Mouse (Mus musculus) embryo, embryonic 9.5 days (tissue): ENCODE measurements at regions not wholly inside any gene's neighbourhood (a gene's known extent, or its start where the extent isn't known, plus 50 kb on each side); places are given as distances from the start of the nearest gene placed in this dataset.

Source experiments
- DNase-seq: peaks from one replicate; pipeline ENCODE4 v3.0.0-alpha.2; 2017; ENCODE audit errors: extremely low spot score

DNA sequence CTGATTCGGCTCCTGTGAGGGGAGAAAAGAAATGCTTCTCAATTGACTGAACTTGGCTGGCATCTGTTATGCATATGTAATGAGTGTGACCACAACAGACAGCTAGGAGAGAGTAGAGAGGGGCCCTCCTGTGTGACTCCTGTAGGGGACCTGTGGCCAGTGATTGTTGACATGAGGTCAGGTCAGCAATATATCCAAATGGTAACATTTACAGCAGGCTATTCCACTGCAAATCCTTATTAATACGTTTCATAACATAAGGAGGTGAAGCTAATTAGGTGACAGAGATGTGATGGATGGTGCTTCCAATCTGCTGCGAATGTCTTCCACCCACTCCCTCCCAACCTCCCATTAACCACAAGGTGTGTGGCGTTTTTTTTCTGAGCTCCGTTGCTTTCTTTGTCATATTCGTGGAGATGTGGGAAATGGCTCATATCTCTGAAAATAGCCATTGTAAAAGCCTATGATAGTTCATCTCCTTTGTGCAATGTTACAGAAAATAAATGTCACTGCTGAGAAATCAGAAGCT, 309.5 kb downstream of the Irx1 start:
- DNase-seq, result no peak

DNA sequence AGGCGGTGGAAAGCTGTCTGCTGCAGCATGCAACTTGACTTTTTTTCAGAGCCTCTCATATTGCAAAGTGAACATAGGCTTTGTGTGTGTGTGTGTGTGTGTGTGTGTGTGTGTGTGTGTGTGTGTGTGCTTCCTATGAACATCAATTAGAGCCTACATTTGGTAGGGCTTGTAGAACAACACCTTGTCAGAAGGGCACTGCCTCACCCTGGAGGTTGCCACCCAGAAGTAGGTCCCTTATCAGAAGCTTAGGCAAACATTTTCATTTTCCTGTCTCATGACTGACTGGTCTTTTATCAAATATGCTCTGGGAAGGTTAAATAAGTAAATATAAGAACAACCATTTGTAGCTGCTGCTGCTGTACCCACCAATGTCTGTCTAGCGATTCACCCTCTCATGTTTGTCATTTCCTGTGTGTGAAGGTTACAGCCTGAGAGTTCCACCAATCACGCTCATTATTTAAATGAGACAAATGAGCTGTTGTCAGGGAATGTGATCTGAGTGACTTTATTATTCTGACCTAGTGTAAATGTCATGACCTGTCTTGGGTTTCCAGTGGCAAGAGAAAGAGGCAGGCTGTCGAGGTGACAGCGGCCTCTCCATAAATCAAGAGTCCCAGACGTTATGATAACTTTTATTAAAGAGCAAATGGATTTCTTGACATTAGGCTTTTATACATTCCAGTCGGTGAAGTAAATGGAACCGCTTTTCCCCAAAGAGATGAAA, 310.1 kb downstream of the Irx1 start:
- DNase-seq, result peak; percentile 24

- DNase-seq, result no peak
Observed at GRCm38 (mm10) chr13:71649876-71650275, 313.6 kb downstream of the Irx1 start.

GRCm38 (mm10) chr13:71649031-71649430, 314.5 kb downstream of the Irx1 start:
- no peak for DNase-seq

DNA sequence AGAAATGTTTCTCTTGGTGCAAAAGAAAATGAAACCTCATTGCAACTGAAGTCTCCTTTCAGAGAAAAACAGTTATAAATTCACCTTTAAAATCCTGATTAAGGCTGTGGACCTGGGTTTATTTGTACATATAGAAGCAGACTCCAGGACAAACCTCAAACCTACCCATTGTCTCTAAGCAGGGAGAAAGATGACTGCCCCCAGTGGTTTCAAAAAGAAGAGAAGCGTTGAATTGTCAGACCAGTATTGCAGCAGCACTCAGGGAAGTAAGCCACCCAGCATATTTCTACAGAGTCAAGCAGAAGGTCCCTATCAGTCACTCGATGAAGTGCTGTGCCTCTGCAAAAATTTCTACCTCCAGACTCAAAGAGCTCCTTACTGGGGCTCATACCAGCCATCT, 332.1 kb downstream of the Irx1 start:
- no peak for DNase-seq

DNA sequence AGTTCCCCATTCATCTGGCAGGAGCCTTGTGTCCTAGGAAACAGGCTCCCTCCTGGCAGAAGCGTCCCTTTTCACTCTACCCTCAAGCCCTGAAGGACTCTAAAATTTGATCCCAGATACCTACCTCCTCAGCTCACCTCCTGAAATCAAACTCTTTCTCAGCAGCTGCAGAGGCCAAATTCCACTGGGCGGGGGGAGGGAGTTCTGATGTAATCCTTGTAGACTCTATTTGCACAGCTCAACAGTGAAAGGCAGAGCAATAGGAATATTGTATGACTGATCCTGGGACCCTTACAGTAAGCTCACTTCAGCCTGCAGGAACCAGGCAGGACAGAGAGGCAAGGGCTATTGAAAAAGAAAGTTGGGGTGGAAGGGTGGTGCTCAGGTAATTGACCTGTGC, 346.3 kb downstream of the Irx1 start:
- peak; percentile 3 for DNase-seq

DNA sequence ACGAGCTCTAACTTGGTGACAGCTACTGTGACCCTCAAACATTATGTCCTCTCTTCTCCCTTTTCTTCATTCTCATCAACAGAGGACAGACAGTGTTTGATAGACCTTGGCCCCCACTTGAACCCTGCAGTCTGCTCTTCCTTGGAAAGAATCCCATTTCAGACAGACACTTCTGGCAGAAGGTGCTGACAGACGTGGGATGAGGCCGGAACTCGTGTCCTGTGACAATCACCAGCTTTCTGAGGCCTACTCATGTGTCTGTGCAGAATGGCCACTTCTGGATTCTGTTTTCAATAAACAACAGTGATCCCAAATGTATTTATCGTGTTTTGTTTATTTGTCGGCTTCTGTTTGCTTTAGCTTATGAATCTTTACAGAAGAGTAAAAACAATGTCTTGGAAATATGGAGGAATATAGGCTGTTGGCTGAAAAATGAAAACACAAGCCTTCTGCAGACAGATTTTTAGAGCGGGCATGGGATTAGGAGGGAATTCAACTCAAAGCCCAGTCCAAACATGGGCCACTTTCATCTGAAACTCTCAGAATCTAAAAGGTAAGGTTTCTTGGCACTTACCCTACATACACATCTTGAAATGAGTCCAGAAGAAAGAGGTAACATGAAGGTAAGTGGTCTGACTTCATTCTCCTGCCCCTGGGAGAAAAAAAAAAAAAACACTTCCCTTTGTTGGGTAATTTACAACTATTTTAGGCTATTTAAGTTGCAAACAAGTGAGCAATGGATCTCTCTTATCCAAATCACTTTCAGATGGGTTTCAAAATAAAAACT, 350.9 kb downstream of the Irx1 start:
- DNase-seq, result no peak

DNA sequence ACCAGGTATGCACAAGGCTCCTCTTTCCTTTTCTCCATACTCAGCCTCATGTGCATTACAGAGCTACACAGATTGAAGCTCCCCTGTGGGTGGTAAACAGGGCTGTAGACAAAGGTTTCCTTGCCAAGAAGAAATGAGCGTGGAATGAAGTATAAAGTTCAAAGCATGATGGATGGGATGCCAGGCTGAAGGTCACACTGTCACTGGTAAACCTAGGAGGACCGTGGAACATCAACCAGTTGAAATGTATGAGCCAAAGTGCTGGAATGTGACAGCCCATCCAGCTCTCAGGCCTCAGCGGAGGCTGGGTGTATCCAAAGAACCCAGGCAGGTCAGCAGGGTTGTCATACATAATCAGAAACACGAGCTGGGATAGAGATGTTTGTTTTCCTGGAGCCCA, 381.0 kb downstream of the Irx1 start:
- peak; percentile 10 for DNase-seq

- no peak for DNase-seq
Observed at GRCm38 (mm10) chr13:71565895-71566294, 397.6 kb downstream of the Irx1 start.

DNA sequence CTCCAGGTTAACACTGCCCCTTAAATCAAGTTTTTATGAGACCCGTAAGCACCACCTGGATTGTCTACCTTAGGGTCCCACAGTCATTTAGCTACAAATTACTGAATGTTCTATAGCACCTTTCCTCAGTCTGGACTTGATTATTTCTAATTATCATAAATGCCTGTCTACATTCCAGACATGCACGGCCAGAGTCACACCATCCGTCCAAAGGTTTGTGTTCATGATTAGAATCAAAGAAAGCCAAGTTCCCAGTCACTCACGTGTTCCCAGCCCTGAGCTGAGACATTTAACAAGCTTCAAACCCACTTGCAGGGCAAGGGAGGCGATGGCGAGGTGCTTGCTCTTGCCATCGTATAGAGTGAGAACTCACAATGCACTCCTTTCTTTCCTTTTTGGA, 398.1 kb downstream of the Irx1 start:
- DNase-seq, result no peak

GRCm38 (mm10) chr13:71558477-71559215, 404.9 kb downstream of the Irx1 start:
- DNase-seq, result no peak

DNA sequence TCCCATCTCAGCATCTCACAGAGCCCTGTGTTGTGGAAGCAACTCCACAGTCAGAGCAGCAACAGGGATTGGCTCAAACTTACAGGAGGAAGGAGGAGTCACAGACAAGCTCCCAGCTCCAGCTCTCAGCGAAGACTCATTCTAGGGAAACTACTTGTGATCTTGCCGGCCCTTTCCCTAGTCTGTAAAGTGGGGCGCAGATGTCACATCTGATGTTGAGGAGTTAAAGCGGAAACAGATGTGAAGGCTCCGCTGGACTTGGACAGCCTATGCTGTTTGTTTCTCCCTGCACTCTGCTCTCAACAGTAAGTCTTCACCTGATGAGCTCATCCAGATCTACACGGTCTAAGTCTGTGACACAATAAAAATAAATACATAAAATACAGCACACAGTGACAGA, 408.1 kb downstream of the Irx1 start:
- no peak for DNase-seq

DNA sequence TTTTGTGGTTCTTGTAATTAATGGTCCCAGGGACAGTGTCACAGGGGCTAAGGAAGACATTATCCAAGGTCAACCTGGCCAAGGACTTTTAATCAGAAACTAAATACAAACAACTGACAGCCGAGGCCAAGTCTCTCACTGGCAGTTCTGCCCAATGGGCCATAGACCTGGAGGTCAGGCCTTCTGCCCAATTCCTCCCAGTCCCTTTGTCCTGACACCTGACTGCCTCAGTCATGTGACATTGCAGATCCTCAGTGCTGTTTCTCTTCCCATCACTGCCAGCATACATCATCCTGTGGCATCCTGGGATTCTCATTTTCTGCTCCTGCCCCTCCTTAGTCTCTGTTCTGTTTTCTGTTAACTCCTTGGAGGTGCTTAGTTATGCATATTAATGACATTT, 413.4 kb downstream of the Irx1 start:
- DNase-seq, result no peak

- no peak for DNase-seq
Observed at GRCm38 (mm10) chr13:71549206-71549831, 414.2 kb downstream of the Irx1 start.

- no peak for DNase-seq
Observed at GRCm38 (mm10) chr13:71538226-71538625, 425.3 kb downstream of the Irx1 start.

DNA sequence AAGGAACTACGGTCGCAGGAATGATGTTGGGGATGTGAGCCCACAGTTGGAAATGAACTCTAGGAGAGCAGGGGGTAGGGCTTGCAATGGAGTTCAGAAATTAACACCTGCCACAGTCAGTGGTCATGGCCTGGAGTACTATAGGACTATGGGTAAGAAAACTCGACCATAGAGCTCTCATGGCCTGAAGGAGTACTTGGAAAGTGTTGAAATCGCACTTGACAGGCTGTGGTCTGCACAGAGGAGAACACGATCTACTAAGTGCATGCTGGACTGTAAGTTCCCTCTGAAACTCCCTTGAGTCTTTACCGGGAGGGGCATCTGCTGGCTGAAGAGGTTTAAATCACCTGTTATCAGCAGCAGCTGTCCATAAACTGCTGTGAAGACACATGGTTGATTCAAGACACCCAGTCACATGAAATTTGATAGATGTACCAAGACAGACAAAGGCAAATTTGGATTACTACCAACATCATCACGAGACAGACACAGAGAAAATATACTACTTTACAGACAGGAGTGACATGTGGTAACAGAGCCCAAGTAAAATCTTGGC, 430.6 kb downstream of the Irx1 start:
- DNase-seq, result no peak

DNA sequence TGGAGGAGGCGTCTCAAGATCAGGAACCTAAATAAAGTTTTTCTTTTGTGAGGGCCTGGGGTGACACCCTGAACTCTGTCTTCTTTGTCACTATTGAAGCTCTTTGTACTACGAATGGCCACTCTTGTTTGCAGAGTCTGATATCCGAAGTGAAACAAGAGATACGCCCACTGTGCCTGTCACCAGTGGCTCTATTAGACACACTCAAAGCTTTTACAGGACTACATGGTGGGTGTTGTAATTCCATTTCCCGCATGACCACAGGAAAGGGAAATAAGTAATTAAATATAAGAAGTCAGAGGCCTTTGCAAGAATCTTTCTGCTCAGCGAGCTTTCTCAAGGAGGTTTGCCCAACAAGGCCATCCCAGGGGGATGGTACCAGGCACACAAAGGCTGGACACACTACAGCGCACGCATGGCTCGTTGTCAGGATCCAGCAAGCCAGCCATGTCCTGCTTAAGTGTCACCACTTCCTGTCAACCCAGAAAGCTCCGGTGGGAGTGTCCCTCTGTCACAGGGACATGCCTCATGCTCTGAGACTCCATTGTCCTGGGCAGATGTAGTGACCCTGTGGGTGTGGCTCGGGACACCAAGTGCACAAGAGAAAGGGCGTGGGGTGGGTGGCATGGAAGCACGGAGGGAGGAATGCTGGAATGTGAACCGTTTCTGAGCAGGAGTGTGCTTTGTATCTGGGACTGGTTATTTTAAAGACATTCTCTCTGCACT, 434.0 kb downstream of the Irx1 start:
- DNase-seq, result peak; percentile 35

DNA sequence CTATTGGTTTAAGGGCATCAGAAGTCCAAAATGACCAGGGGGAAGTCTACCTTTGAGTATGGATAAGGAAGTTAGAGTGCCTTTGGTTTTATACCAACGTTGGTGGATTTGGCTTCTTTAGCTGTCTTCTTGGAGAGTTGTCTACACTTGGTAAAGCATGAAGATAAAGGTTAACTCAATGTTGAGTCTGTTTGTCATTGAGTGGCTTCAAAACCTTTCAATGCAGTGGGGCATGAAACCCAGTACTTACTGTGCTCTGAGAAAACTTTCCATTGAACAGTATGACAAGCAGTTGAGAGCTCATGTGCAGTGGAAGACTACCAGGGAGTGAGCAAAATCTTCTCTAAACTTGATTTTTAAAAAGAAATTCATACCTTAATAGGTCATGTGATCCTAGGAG, 445.7 kb downstream of the Irx1 start:
- no peak for DNase-seq

- no peak for DNase-seq
Observed at GRCm38 (mm10) chr13:71513204-71513603, 450.3 kb downstream of the Irx1 start.

DNA sequence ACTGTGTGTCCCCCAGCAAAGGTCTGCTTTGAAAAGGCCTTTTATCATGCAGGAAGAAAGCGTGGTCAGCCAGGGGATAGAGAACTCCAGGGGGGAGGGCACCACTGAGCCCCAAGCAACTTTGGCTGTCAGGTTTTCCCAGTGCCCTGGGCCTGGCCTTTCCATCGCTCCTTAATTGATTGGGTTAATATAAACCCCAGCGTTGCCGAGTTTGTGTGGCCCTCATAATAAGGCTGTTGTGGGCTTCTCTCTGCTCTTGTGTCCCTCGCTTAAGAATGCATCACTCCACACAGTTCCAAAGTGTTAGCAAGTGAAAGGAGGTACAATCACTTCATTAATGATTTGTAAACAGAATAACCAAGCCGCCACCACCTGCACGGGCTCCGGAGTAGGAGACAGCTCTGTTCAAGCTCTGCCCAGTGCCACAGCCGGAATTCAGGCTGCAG, 455.5 kb downstream of the Irx1 start:
- DNase-seq, result peak; percentile 35

DNA sequence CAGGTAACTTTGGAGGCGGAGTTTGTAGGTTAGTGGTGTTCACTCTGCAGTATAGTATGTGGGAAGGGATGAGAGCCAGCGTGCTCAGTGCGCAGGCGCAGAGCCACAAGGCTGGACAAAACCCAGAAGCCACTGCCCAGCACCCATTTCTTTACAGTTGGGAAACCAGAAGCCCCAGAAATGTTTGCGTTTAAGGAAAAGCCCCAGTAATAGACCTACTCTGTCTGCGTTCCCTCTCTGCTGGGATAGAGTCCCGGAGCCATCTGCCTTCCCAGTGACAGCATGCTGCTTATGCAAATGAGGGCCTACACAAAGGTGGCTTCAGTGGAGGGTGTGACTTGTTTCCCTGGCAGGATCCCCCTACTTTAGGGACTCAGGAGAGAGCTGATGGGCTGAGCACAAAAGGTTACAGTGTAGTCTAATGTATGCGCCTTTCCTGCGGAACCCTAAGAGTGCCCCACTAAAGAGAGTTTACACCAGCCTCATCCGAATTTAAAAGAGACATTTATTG, 456.0 kb downstream of the Irx1 start:
- DNase-seq, result peak; percentile 52
